Mouse (Mus musculus): ENCODE results near the gene Prpf39. TPM values are rescaled to one million over a fixed set of nuclear protein-coding genes. Genes with fewer than 3 reads are reported as not detected.

Gene Prpf39
- total RNA-seq, 2 experiments from 2014 or later, result 16.9 to 45.9 TPM

DNA sequence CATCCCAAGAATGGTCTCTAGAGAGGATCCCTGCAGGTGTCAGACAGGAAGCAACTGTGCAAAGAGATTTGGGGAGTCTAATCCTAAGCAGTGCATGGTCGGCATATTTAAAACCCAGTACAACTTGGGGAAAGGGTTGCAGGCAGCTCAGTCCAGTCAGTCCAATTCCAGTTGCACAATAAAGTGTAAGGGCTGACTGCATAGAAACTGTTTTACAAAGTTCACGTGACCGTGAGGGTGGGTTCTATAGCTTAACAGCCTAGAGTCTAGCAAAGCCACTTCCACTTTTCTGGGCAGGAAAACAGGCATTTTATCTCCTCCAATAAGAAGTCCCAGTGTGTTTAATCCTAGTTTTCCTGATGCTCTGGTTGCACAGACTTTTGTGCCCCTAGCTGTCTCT lies 75.4 kb downstream of the Prpf39 start:
- ATAC-seq (replicated peaks; ENCODE audit: low FRiP score, poor library complexity, severe bottlenecking), result no peak

DNA sequence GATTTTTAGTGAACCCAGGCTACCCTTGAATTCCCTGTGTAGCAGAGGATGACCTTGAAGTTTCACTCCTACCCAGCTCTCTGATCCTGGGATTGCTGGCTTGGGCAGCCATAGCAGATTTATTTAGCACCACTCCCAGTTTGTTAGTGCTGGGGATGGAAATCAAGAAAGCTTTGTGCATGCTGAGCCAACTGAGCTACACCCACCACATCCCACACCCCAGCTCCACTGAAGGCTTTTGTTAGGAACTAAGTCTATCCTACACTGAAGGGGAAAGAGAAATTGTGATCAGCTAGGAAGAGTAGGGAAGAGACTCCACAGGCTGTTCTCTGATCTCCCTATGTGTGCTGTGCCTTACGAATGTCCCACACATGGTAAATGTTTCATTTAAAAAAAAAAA lies 76.7 kb downstream of the Prpf39 start:
- ATAC-seq (replicated peaks; ENCODE audit: low FRiP score, poor library complexity, severe bottlenecking), result no peak

Other genes with a start within 250 kb of the Prpf39 start
- not detected in 2 replicates for gene Gm527, start 118.4 kb upstream of the Prpf39 start, total RNA-seq (2015; ENCODE audit: low replicate concordance)
- gene Gm527, start 118.4 kb upstream of the Prpf39 start, total RNA-seq (2017; ENCODE audit: low replicate concordance), result 0.26 TPM in 1 of 2 replicates, not detected in the other
- gene Klhl28, start 70.8 kb upstream of the Prpf39 start, total RNA-seq (2015; ENCODE audit: low replicate concordance), result 2.5 and 12.7 TPM in 2 replicates
- gene Klhl28, start 70.8 kb upstream of the Prpf39 start, total RNA-seq (2017; ENCODE audit: low replicate concordance), result 6.7 and 8.9 TPM in 2 replicates
- 4.0 and 12.1 TPM in 2 replicates for gene Togaram1, start 70.5 kb upstream of the Prpf39 start, total RNA-seq (2015; ENCODE audit: low replicate concordance)
- gene Togaram1, start 70.5 kb upstream of the Prpf39 start, total RNA-seq (2017; ENCODE audit: low replicate concordance), result 11.7 and 12.6 TPM in 2 replicates
- 33.0 and 42.5 TPM in 2 replicates for gene Fkbp3, start 37.7 kb downstream of the Prpf39 start, total RNA-seq (2015; ENCODE audit: low replicate concordance)
- gene Fkbp3, start 37.7 kb downstream of the Prpf39 start, total RNA-seq (2017; ENCODE audit: low replicate concordance), result 38.3 and 40.3 TPM in 2 replicates
- 4.2 and 6.5 TPM in 2 replicates for gene Fancm, start 39.3 kb downstream of the Prpf39 start, total RNA-seq (2015; ENCODE audit: low replicate concordance)
- gene Fancm, start 39.3 kb downstream of the Prpf39 start, total RNA-seq (2017; ENCODE audit: low replicate concordance), result 15.2 and 34.8 TPM in 2 replicates
- gene Mis18bp1, start 136.3 kb downstream of the Prpf39 start, total RNA-seq (2015; ENCODE audit: low replicate concordance), result 26.3 and 29.7 TPM in 2 replicates
- gene Mis18bp1, start 136.3 kb downstream of the Prpf39 start, total RNA-seq (2017; ENCODE audit: low replicate concordance), result 25.9 and 36.1 TPM in 2 replicates
- not detected in 2 replicates for gene Wdr20rt, start 189.2 kb downstream of the Prpf39 start, total RNA-seq (2015; ENCODE audit: low replicate concordance)
- gene Wdr20rt, start 189.2 kb downstream of the Prpf39 start, total RNA-seq (2017; ENCODE audit: low replicate concordance), result not detected in 2 replicates